Mouse (Mus musculus) spleen, adult 10 weeks (tissue): Measurements from ENCODE around the gene Fam149b. TPM values are rescaled to one million over a fixed set of nuclear protein-coding genes. Genes with fewer than 3 reads are reported as not detected.

Experiments used
- polyA plus RNA-seq: library from polyadenylated mRNA; stranded (reverse); fragments of 350-450 nt; fragmentation: Illumina TruSeq; extraction: RNeasy Lipid Tissue Mini Kit (QIAGEN cat#74804); gene quantifications from one replicate; pipeline ENCODE4 v1.2.3, GENCODE M21; 2015; ENCODE audit warnings: low replicate concordance; ENCODE audit not compliant: insufficient read depth

Fam149b gene
- 35.6 TPM for polyA plus RNA-seq

DNA sequence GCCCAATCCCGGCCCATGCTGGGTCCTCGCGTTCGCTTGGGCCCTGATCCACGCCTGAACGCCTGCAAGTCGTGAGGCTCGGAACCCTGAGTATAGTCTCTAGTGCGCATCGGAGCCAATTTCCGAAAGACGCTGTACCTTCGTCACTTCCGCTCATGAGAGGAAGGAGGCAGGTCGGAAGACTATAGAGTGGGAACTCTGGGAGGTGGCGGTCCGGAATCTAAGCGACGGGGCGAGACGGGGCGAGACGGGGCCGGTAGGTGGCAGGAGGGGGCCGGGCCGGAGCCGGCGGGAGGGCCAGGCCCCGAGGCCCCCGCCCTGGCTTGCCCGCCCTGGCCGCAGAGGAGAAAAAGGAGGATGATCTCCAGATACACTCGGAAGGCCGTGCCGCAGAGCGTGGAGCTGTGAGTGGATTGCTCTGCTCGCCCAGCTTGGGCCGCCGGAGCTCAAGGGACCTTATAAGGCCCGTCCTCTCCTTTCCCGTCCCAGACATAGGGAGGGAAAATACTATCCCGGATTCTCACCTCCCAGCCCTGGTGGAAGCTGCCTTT is at the start of gene Fam149b, which contains the start of gene Ecd:
Gene Fam149b (plus strand): TSS at position 172 of the 551 bp plus-strand sequence.
Gene Ecd (minus strand): TSS at position 131 of the 551 bp plus-strand sequence.

DNA sequence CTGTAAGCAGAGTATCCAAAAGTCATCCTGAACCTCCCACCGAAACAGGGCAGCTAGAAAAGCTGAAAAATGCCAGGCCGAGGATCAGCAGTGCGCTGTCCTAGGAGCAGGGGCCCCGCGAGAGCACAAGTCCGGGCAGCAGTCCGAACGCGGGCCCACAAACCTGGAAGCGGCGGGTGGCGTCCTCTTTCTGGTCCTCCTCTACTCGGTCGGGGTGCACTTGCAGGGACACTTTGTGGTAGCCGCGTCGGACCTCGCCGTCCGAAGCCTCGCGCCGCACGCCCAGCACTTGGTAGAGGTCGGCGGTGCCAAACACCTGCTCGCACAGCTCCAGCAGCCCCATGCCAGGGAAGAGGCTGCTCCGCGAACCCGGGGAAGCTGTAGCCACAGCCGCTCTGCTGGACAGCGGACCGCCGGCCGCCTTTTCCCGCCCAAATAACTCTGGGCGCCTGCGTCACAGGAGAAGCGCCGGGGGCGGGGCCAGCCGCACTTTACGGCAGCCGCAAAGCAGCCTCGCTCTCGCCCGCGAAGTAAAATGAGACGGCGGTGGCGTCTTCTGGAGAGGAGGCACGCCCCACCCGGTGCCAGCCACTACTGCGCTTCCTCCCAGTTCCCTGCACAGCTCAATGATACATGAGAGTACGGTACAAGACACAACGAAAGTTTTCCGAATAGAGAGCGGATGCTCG is 40.6 kb downstream of the Fam149b start, which contains the start of gene Dnajc9:
Gene Dnajc9 (minus strand): TSS at position 470 of the 689 bp plus-strand sequence.

DNA sequence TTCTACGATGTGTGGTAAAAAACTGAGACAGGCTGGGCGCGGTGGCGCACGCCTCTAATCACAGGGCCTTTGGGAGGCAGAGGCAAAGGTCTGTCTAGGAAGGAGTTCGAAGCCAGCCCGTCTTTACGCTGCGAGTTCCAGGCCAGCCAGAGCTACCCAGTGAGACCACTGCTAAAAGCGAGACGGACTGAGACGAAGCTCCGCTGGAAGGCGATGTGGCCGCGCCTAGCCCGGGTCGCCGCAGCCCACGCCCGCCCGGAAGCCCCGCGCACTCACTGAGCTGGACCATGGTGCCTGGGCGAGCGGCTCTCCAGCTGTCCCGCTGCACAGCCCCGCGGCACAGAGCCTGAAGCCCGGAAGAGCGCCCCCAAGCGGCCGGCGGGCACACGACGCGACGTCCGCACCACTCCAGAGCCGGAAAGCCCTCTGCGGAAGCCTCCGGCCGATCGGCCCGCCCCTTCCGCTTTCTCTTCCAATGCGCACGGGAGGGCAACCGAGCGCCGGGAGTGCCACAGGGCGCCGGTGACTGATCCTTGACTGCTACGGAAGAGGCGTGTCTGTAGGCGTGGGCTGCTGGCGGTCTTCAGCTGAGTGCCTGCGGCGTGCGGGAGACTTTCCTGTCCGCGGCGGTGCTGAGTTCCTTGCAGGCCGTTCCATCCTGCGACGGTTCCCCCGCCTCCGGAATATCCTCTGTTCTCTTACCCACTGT is 45.4 kb downstream of the Fam149b start, which contains the start of gene Mrps16:
Gene Mrps16 (minus strand): TSS at position 430 of the 709 bp plus-strand sequence.

Other genes with a start within 250 kb of the Fam149b start
- gene Saysd1, start 209.6 kb upstream of the Fam149b start, polyA plus RNA-seq, result 4.2 TPM
- gene Kcnk5, start 166.4 kb upstream of the Fam149b start, polyA plus RNA-seq, result 9.1 TPM
- gene Kcnk16, start 79.0 kb upstream of the Fam149b start, polyA plus RNA-seq, result not detected
- gene Nudt13, start 53.5 kb upstream of the Fam149b start, polyA plus RNA-seq, result 20.2 TPM
- gene Ecd, start within 50 bp of the Fam149b start, polyA plus RNA-seq, result 30.1 TPM
- gene Dnajc9, start 40.7 kb downstream of the Fam149b start, polyA plus RNA-seq, result 165 TPM
- gene Mrps16, start 45.5 kb downstream of the Fam149b start, polyA plus RNA-seq, result 45.3 TPM
- 0.66 TPM for gene Cfap70, start 104.1 kb downstream of the Fam149b start, polyA plus RNA-seq
- 94.1 TPM for gene Anxa7, start 132.0 kb downstream of the Fam149b start, polyA plus RNA-seq
- 4.5 TPM for gene Mss51, start 148.7 kb downstream of the Fam149b start, polyA plus RNA-seq
- 144 TPM for gene Ppp3cb, start 198.4 kb downstream of the Fam149b start, polyA plus RNA-seq